Mouse (Mus musculus): ENCODE data around the gene Myb.

DNA sequence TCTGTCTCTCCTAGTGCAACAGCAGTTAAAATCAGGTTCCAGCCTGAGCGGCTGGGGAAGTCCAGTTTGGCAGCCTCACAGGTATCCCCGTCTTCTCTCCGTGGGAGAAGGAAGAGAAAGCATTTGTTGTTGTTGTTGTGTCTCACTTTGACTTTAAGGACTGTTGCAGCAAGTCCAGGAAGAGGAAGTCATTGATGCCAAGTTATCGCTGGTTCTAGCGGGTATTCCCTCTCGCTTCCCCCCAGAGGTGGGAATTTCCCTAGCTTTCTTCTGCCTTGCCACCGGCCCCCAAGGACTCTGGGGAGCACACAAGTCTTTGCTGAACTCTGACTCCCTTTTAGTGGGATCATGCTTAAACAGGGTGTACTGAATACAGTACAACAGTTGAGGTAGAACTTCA, 40.0 kb upstream of the Myb start:
- peak; percentile 62 for TF ChIP-seq CHD2 (IDR thresholded peaks at IDR 0.05; ENCODE audit: low read length)
- TF ChIP-seq POLR2A (IDR thresholded peaks at IDR 0.05; ENCODE audit: low read depth, low read length), result no peak
- peak; percentile 83 for TF ChIP-seq EP300 (IDR thresholded peaks at IDR 0.05; ENCODE audit: low read length)
- TF ChIP-seq KAT2A (IDR thresholded peaks at IDR 0.05; ENCODE audit: insufficient replicate concordance, low read length), result 0 out of 2 replicates have a peak, but pooled peaks have one; percentile 41
- no peak for TF ChIP-seq CTCF (conservative IDR thresholded peaks at IDR 0.05 in 1 of 2, IDR thresholded peaks at IDR 0.05 in 1 of 2; ENCODE audit: low read depth in 2 of 2, low read length in 2 of 2)
- TF ChIP-seq TBP (conservative IDR thresholded peaks at IDR 0.05; ENCODE audit: low read depth, low read length), result no peak
- TF ChIP-seq NELFE (IDR thresholded peaks at IDR 0.05; ENCODE audit: low read depth, low read length), result no peak
- no peak for TF ChIP-seq NRF1 (IDR thresholded peaks at IDR 0.05; ENCODE audit: low read depth, low read length)
